17 mouse cellular contexts compared by ENCODE assay signal in the genomic region with DNA sequence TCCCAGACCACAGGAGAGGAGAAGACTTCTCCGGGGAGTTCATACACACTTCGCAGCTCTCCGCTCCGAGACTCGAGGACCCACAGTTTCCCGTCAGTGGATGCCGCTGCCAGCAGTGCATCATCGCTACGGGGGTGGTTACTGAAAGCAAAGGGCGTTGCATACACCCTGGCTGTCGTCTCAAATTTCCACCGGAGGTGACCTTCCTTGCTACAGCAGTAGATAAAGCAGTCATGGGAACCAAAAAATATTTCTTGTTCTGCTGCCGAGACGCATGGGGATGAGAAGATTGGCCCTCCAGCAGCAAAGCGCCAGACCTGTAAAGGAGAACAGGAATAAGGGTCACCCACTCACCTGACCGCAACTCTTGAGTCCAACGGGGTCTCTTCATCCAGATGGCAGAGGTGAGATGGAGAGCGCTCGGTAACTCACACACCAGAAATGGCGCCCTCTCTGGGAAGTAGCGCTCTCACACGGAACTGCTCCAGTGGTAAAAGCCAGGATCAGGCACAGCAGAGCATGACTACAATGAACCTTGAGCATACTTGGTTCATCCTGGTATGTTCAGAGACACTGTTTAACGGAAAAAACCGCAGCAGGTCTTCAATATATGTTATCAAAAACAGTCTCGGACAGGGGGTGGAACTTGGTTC. TPM values are rescaled to one million over a fixed set of nuclear protein-coding genes. Genes with fewer than 3 reads are reported as not detected.
A peak's percentile ranks its signal among the peaks of the same experiment; 100 is the strongest.
DNase-seq lines count a peak whose midpoint lies in the region; ATAC-seq and TF ChIP-seq lines count a peak whose summit lies in the region.
"Had no signal": no experiment of that assay in that cellular context is flagged by ENCODE, and none has a peak within 500 bp of the region (broad histone marks: within the 10 kb centered on the region; RNA-seq: fewer than 3 reads in every experiment).

No protein-coding gene starts in this region.

- H3K9ac ChIP-seq in liver, embryonic 14.5 days (replicated peaks): no peak overlapping the region
- no peak overlapping the region for H3K9ac ChIP-seq in heart, adult 2 months (ENCODE audit: low read depth, low read length)
- H3K9ac ChIP-seq in heart, embryonic 16.5 days (ENCODE audit: low read length): no peak overlapping the region
- H3K9ac ChIP-seq: liver, postnatal 0 days had no signal

- TF ChIP-seq POLR2A in heart, adult 2 months (IDR thresholded peaks at IDR 0.05; ENCODE audit: insufficient read depth, low read depth, low read length): 0 out of 2 replicates have a peak, but pooled peaks have one; percentile 23

- TF ChIP-seq EP300 in liver, embryonic 14.5 days (IDR thresholded peaks at IDR 0.05; ENCODE audit: low read depth): no peak
- peak; percentile 54; the same call in 1 of the 2 replicates for TF ChIP-seq EP300 in heart, adult 2 months (IDR thresholded peaks at IDR 0.05; ENCODE audit: insufficient read depth, low read depth, low read length)

- H3K27ac ChIP-seq in liver, embryonic 14.5 days: no peak overlapping the region
- peak overlapping the region; percentile 62 for H3K27ac ChIP-seq in heart, adult 2 months
- peak overlapping the region; percentile 72; the same call in 1 of the 2 replicates for H3K27ac ChIP-seq in heart, embryonic 16.5 days (ENCODE audit: low read length)

- H3K4me1 ChIP-seq in liver, embryonic 14.5 days (replicated peaks; ENCODE audit: control insufficient read depth in 2 of 2, insufficient read depth in 2 of 2, low read length in 1 of 2): no peaks in the 10 kb centered on the region
- H3K4me1 ChIP-seq in heart, adult 2 months (ENCODE audit: control insufficient read depth, insufficient read depth, low read length): no peaks in the 10 kb centered on the region
- no peaks in the 10 kb centered on the region for H3K4me1 ChIP-seq in heart, embryonic 16.5 days (ENCODE audit: control insufficient read depth, insufficient read depth, low read length)

- intact Hi-C loops in heart, adult 2 months (cut with DNase I): no loop called here

- H3K27me3 ChIP-seq in liver, embryonic 14.5 days (ENCODE audit: control insufficient read depth, insufficient read depth, low read length): no peaks in the 10 kb centered on the region
- no peaks in the 10 kb centered on the region for H3K27me3 ChIP-seq in heart, adult 2 months (ENCODE audit: control insufficient read depth, insufficient read depth, low read length)
- H3K27me3 ChIP-seq in heart, embryonic 16.5 days (ENCODE audit: control insufficient read depth, insufficient read depth, low read length): no peaks in the 10 kb centered on the region

- peaks cover 2% of the 10 kb centered on the region for H3K36me3 ChIP-seq in liver, embryonic 14.5 days (replicated peaks; ENCODE audit: control insufficient read depth, insufficient read depth, low read depth)
- no peaks in the 10 kb centered on the region for H3K36me3 ChIP-seq in heart, adult 2 months (ENCODE audit: control insufficient read depth, insufficient read depth, low read length)
- peaks cover 3% of the 10 kb centered on the region for H3K36me3 ChIP-seq in heart, embryonic 16.5 days (ENCODE audit: control insufficient read depth, insufficient read depth)

- no peak for DNase-seq in liver, embryonic 14.5 days (ENCODE audit: low read depth in 3 of 3, low spot score in 3 of 3)
- DNase-seq in liver: no peak
- peak; percentile 51 to 65 for DNase-seq in heart, adult 2 months
- no peak for DNase-seq in adipocyte (ENCODE audit: low spot score)
- no peak for DNase-seq in cerebellum, adult 11-12 months
- DNase-seq: cerebellum, adult 8-10 months; kidney, adult 8-10 months; kidney, postnatal 4 days; liver, postnatal 0 days; lung, postnatal 36 days; right cerebral cortex, adult 18-20 months; thymus, adult 2 months had no signal

- H3K79me2 ChIP-seq in heart, adult 2 months (replicated peaks; ENCODE audit: control insufficient read depth, insufficient read depth, low read length): no peaks in the 10 kb centered on the region

- no peak overlapping the region for H3K4me3 ChIP-seq in liver, embryonic 14.5 days (ENCODE audit: insufficient read depth in 1 of 2, low read depth in 2 of 2, low read length in 2 of 2)
- H3K4me3 ChIP-seq in heart, adult 2 months: no peak overlapping the region
- peak overlapping the region; percentile 22 for H3K4me3 ChIP-seq in heart, embryonic 16.5 days (ENCODE audit: low read length)
- H3K4me3 ChIP-seq: erythroblast, embryonic 14.5 days had no signal

- H3K9me3 ChIP-seq in liver, embryonic 14.5 days (ENCODE audit: control insufficient read depth, low read length): no peaks in the 10 kb centered on the region
- H3K9me3 ChIP-seq in heart, embryonic 16.5 days (replicated peaks; ENCODE audit: control insufficient read depth, low read length): no peaks in the 10 kb centered on the region

- no peak overlapping the region for H3K4me2 ChIP-seq in liver, embryonic 14.5 days (ENCODE audit: low read depth)
- H3K4me2 ChIP-seq in heart, embryonic 16.5 days (ENCODE audit: low read depth, low read length): peak overlapping the region; percentile 42

- no peak for ATAC-seq in liver, embryonic 14.5 days (ENCODE audit: insufficient read depth)
- ATAC-seq in heart, embryonic 16.5 days (replicated peaks; ENCODE audit: extremely low read depth, insufficient read depth, low FRiP score): peak; percentile 83
- no peak for ATAC-seq in activated CD4-positive, CD25-positive, alpha-beta regulatory T cell, adult 4 months
- ATAC-seq: forebrain, embryonic 14.5 days; hindbrain, embryonic 16.5 days; liver, postnatal 0 days had no signal

- WGBS in liver, embryonic 14.5 days (ENCODE audit: insufficient replicate concordance): 86% methylated on average over 25 of the region's 25 CpGs
- 58% methylated on average over 25 of the region's 25 CpGs for WGBS in heart, adult 2 months
- 66% methylated on average over 25 of the region's 25 CpGs for WGBS in heart, embryonic 16.5 days

- 0 out of 2 replicates have a peak, but pooled peaks have one; percentile 3 for TF ChIP-seq CTCF in liver, embryonic 14.5 days (IDR thresholded peaks at IDR 0.05; ENCODE audit: low read depth)
- peak; percentile 47 for TF ChIP-seq CTCF in heart, adult 2 months (IDR thresholded peaks at IDR 0.05)

RNA-seq across cellular contexts. Expression of gene Aasdh, which starts 29.1 kb away (rescaled TPM):
- polyA plus RNA-seq in liver, embryonic 14.5 days (2012; rRNA removed): 4.4 and 6.7 TPM in 2 replicates
- polyA plus RNA-seq in liver, embryonic 14.5 days (2014; fragmentation: Nextera tagmentation; extraction: Ambion mirVana): 5.2 and 5.3 TPM in 2 replicates
- 10 to 100 TPM; 12.7 to 16.2 TPM for total RNA-seq in heart, adult 2 months (2021)
- polyA plus RNA-seq in heart, adult 2 months (2012; rRNA removed): 19.9 and 31.8 TPM in 2 replicates
- 17.9 and 22.3 TPM in 2 replicates for polyA plus RNA-seq in heart, embryonic 16.5 days (2015; fragmentation: Nextera tagmentation; extraction: Ambion mirVana)
- polyA plus RNA-seq in activated CD4-positive, CD25-positive, alpha-beta regulatory T cell, adult 4 months (2017; shearing (Covaris generic)): 10 to 100 TPM in 1 of 2 experiments, 1 to 10 TPM in 1; 9.3 to 16.3 TPM

Comparison
In these comparisons a context has a peak if more than half of its experiments do, and no peak if none do; other contexts are left out.
1. DNase-seq: peak in heart, adult 2 months (2 of 2); none in liver, embryonic 14.5 days (0 of 3), liver (single experiment), adipocyte (single experiment) and cerebellum, adult 11-12 months (single experiment).